Mouse (Mus musculus) megakaryocyte, embryonic 14.5 days (primary cell): ENCODE results near the gene Col13a1.

ENCODE experiments used
- FLI1 ChIP-seq: IDR thresholded peaks from 2 replicates; pipeline ENCODE4 v1.6.1; 2012; ENCODE audit warnings: low read length, inconsistent platforms, mixed read lengths
- GATA1 ChIP-seq: IDR thresholded peaks from 3 replicates; pipeline ENCODE4 v1.6.1; 2012; ENCODE audit warnings: mixed read lengths, low read length, inconsistent platforms, borderline replicate concordance

GRCm38 (mm10) chr10:61942719-61943118, 36.2 kb downstream of the Col13a1 start:
- TF ChIP-seq GATA1: no peak
- TF ChIP-seq FLI1: no peak
